Mouse (Mus musculus): ENCODE data around the gene Mlst8. TPM values are rescaled to one million over a fixed set of nuclear protein-coding genes. Genes with fewer than 3 reads are reported as not detected.

Mlst8 gene
- total and polyA plus RNA-seq, 3 experiments: 35.4 to 57.3 TPM; not detected in 1

- no peak for TF ChIP-seq ZNF384 (IDR thresholded peaks at IDR 0.05; ENCODE audit: low read depth, low read length)
- 0 out of 2 replicates have a peak, but pooled peaks have one; percentile 33 for TF ChIP-seq MXI1 (IDR thresholded peaks at IDR 0.05; ENCODE audit: low read depth, low read length)
- no peak for TF ChIP-seq TCF12 (IDR thresholded peaks at IDR 0.05; ENCODE audit: low read depth, low read length)
- no peak for TF ChIP-seq RCOR1 (IDR thresholded peaks at IDR 0.05; ENCODE audit: low read depth, low read length)
- no peak for TF ChIP-seq KAT2A (conservative IDR thresholded peaks at IDR 0.05; ENCODE audit: low read depth, low read length)
- TF ChIP-seq SIN3A (IDR thresholded peaks at IDR 0.05; ENCODE audit: low read length): peak; percentile 27; the same call in 1 of the 2 replicates
- TF ChIP-seq UBTF (IDR thresholded peaks at IDR 0.05; ENCODE audit: borderline replicate concordance, insufficient read depth, low read depth, low read length): no peak
- peak overlapping the region; percentile 67 for H3K27ac ChIP-seq (ENCODE audit: control insufficient read depth, low read depth, low read length)
- H3K79me2 ChIP-seq (ENCODE audit: control insufficient read depth, insufficient read depth, low read length, poor library complexity): peaks cover 25% of the 10 kb centered on the region
- peaks cover 0 to 12% of the 10 kb centered on the region in 2 experiments; a peak in 3 of 4 replicates for H3K4me1 ChIP-seq (ENCODE audit: control insufficient read depth in 1 of 2, insufficient read depth in 2 of 2, low read length in 2 of 2)
- peak; percentile 60 for DNase-seq (ENCODE audit: low read depth, low spot score)
- H3K36me3 ChIP-seq (ENCODE audit: control insufficient read depth in 1 of 2, insufficient read depth in 2 of 2, low read length in 2 of 2): peaks cover 0 to 8% of the 10 kb centered on the region in 2 experiments; a peak in 2 of 4 replicates
- no peaks in the 10 kb centered on the region for H3K9me3 ChIP-seq (replicated peaks; ENCODE audit: insufficient read depth, low read length)
- H3K27me3 ChIP-seq (ENCODE audit: control insufficient read depth in 1 of 2, insufficient read depth in 2 of 2, low read length in 2 of 2): no peaks in the 10 kb centered on the region
- peak overlapping the region; percentile 89 for H3K9ac ChIP-seq (ENCODE audit: control insufficient read depth, low read depth, low read length, poor library complexity, severe bottlenecking)
- peak overlapping the region; percentile 70 to 97 for H3K4me3 ChIP-seq (ENCODE audit: control insufficient read depth in 1 of 2, insufficient read depth in 1 of 2, low read depth in 2 of 2, low read length in 2 of 2)
Observed at GRCm38 (mm10) chr17:24470701-24471527, 8.0 kb downstream of the Mlst8 start.

GRCm38 (mm10) chr17:24469910-24470602, 8.8 kb downstream of the Mlst8 start, which contains the start of the genes E4f1 and Pgp:
E4f1 (minus strand) TSS chr17:24470313.
Pgp (plus strand) TSS chr17:24470392.
- DNase-seq (ENCODE audit: low read depth, low spot score): peak; percentile 99
- peaks cover 0 to 8% of the 10 kb centered on the region in 2 experiments; a peak in 2 of 4 replicates for H3K36me3 ChIP-seq (ENCODE audit: control insufficient read depth in 1 of 2, insufficient read depth in 2 of 2, low read length in 2 of 2)
- H3K9me3 ChIP-seq (replicated peaks; ENCODE audit: insufficient read depth, low read length): no peaks in the 10 kb centered on the region
- H3K9ac ChIP-seq (ENCODE audit: control insufficient read depth, low read depth, low read length, poor library complexity, severe bottlenecking): peak within 1 kb of the TSS; percentile 89
- peak within 1 kb of the TSS; percentile 70 to 97 for H3K4me3 ChIP-seq (ENCODE audit: control insufficient read depth in 1 of 2, insufficient read depth in 1 of 2, low read depth in 2 of 2, low read length in 2 of 2)
- H3K79me2 ChIP-seq (ENCODE audit: control insufficient read depth, insufficient read depth, low read length, poor library complexity): peaks cover 25% of the 10 kb centered on the region
- H3K27ac ChIP-seq (ENCODE audit: control insufficient read depth, low read depth, low read length): peak within 1 kb of the TSS; percentile 88
- peaks cover 0 to 12% of the 10 kb centered on the region in 2 experiments; a peak in 3 of 4 replicates for H3K4me1 ChIP-seq (ENCODE audit: control insufficient read depth in 1 of 2, insufficient read depth in 2 of 2, low read length in 2 of 2)
- no peaks in the 10 kb centered on the region for H3K27me3 ChIP-seq (ENCODE audit: control insufficient read depth in 1 of 2, insufficient read depth in 2 of 2, low read length in 2 of 2)
- TF ChIP-seq TCF12 (IDR thresholded peaks at IDR 0.05; ENCODE audit: low read depth, low read length): peak; percentile 44; the same call in 1 of the 2 replicates
- TF ChIP-seq E2F4 (IDR thresholded peaks at IDR 0.05; ENCODE audit: borderline replicate concordance, low read depth, low read length): peak; percentile 55; the same call in 1 of the 2 replicates
- no peak for TF ChIP-seq ETS1 (IDR thresholded peaks at IDR 0.05; ENCODE audit: low read depth, low read length)
- no peak for TF ChIP-seq KAT2A (conservative IDR thresholded peaks at IDR 0.05; ENCODE audit: low read depth, low read length)
- TF ChIP-seq SMC3 (IDR thresholded peaks at IDR 0.05; ENCODE audit: low read depth, low read length): no peak
- TF ChIP-seq TBP (IDR thresholded peaks at IDR 0.05; ENCODE audit: low read depth, low read length): peak; percentile 2; the same call in 1 of the 2 replicates
- TF ChIP-seq NRF1 (IDR thresholded peaks at IDR 0.05; ENCODE audit: insufficient read depth, low read depth, low read length, poor library complexity, severe bottlenecking): peak; percentile 69
- TF ChIP-seq RCOR1 (IDR thresholded peaks at IDR 0.05; ENCODE audit: low read depth, low read length): no peak
- TF ChIP-seq HCFC1 (IDR thresholded peaks at IDR 0.05; ENCODE audit: low read depth, low read length): peak; percentile 53; the same call in 1 of the 2 replicates
- peak; percentile 80 for TF ChIP-seq ELF1 (IDR thresholded peaks at IDR 0.05; ENCODE audit: low read depth, low read length)
- no peak for TF ChIP-seq POLR2AphosphoS5 (IDR thresholded peaks at IDR 0.05; ENCODE audit: borderline replicate concordance, low read depth, low read length)
- no peak for TF ChIP-seq CHD1 (IDR thresholded peaks at IDR 0.05; ENCODE audit: low read depth, low read length)
- no peak for TF ChIP-seq CHD2 (IDR thresholded peaks at IDR 0.05; ENCODE audit: low read length)
- TF ChIP-seq MYB (IDR thresholded peaks at IDR 0.05; ENCODE audit: low read depth, low read length): no peak
- TF ChIP-seq POLR2AphosphoS2 (IDR thresholded peaks at IDR 0.05; ENCODE audit: low read length): peak; percentile 72; the same call in 1 of the 2 replicates
- peak; percentile 30 for TF ChIP-seq MXI1 (IDR thresholded peaks at IDR 0.05; ENCODE audit: low read depth, low read length)
- peak; percentile 88 for TF ChIP-seq POLR2A (IDR thresholded peaks at IDR 0.05; ENCODE audit: control insufficient read depth in 1 of 2, insufficient read depth in 1 of 2, low read depth in 1 of 2, low read length in 2 of 2, poor library complexity in 1 of 2)
- TF ChIP-seq ZMIZ1 (IDR thresholded peaks at IDR 0.05; ENCODE audit: low read depth, low read length): peak; percentile 78
- TF ChIP-seq NELFE (IDR thresholded peaks at IDR 0.05; ENCODE audit: low read depth, low read length): peak; percentile 68
- peak; percentile 65 for TF ChIP-seq SIN3A (IDR thresholded peaks at IDR 0.05; ENCODE audit: low read length)
- no peak for TF ChIP-seq BHLHE40 (IDR thresholded peaks at IDR 0.05; ENCODE audit: borderline replicate concordance, low read depth, low read length)

All from MEL (cell line).